In the genomic region with DNA sequence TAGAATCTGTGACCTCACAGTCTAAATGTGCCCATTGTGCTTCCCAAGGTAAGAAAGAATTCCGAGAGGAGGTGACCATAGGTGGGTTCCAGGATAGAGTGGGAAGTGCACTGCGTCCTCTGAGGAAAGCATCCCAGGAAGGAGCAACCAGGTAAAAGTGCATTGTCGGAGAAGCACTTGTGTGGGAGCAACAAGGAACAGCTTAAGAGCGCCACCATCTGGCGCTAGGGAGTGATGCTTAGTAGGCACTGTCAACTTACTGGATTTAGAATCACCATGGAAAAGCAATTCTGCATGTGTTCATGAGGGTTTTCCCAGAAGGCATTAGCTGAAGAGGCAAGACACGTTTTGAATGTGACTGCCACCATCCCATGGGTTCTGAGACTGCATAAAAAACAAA, we compare ENCODE assay signal across 10 mouse cellular contexts.
DNase-seq lines count a peak whose midpoint lies in the region; ATAC-seq and TF ChIP-seq lines count a peak whose summit lies in the region.
"Had no signal": no experiment of that assay in that cellular context is flagged by ENCODE, and none has a peak within 500 bp of the region (broad histone marks: within the 10 kb centered on the region; RNA-seq: fewer than 3 reads in every experiment).

No protein-coding gene starts in this region.

- no peaks in the 10 kb centered on the region for H3K9me3 ChIP-seq in kidney, embryonic 16.5 days (ENCODE audit: low read length)
- H3K9me3 ChIP-seq in ES-Bruce4 (replicated peaks; ENCODE audit: control insufficient read depth, insufficient read depth, low read length, poor library complexity, severe bottlenecking): no peaks in the 10 kb centered on the region
- H3K9me3 ChIP-seq: liver, embryonic 15.5 days; stomach, embryonic 15.5 days had no signal

- no peaks in the 10 kb centered on the region for H3K36me3 ChIP-seq in kidney, adult 2 months (ENCODE audit: control insufficient read depth, insufficient read depth, low read length)
- H3K36me3 ChIP-seq in kidney, embryonic 16.5 days (ENCODE audit: insufficient read depth, low read length): no peaks in the 10 kb centered on the region
- H3K36me3 ChIP-seq in ES-Bruce4 (ENCODE audit: control insufficient read depth, insufficient read depth, low read length, poor library complexity, severe bottlenecking): no peaks in the 10 kb centered on the region
- H3K36me3 ChIP-seq: liver, embryonic 15.5 days; stomach, embryonic 15.5 days had no signal

- no peaks in the 10 kb centered on the region for H3K27me3 ChIP-seq in kidney, adult 2 months (replicated peaks; ENCODE audit: control insufficient read depth, insufficient read depth, low read length)
- no peaks in the 10 kb centered on the region for H3K27me3 ChIP-seq in kidney, embryonic 16.5 days (ENCODE audit: insufficient read depth, low read length)
- H3K27me3 ChIP-seq in ES-Bruce4 (ENCODE audit: control insufficient read depth, insufficient read depth, low read length, poor library complexity, severe bottlenecking): no peaks in the 10 kb centered on the region
- H3K27me3 ChIP-seq: liver, embryonic 15.5 days; stomach, embryonic 15.5 days had no signal

- no peak overlapping the region for H3K9ac ChIP-seq in kidney, embryonic 16.5 days (replicated peaks; ENCODE audit: low read length)
- H3K9ac ChIP-seq in ES-Bruce4 (ENCODE audit: low read depth, poor library complexity, severe bottlenecking): no peak overlapping the region
- H3K9ac ChIP-seq: liver, embryonic 15.5 days; stomach, embryonic 15.5 days had no signal

- TF ChIP-seq EP300 in ES-Bruce4 (IDR thresholded peaks at IDR 0.05; ENCODE audit: insufficient read depth, low read depth, low read length): no peak

- peak; percentile 51 for TF ChIP-seq CTCF in kidney, adult 2 months (conservative IDR thresholded peaks at IDR 0.05; ENCODE audit: insufficient read depth, insufficient read length, low read depth, low read length)
- TF ChIP-seq CTCF in ES-Bruce4 (IDR thresholded peaks at IDR 0.05; ENCODE audit: low read depth, low read length): peak; percentile 71

- no peak for TF ChIP-seq POLR2A in kidney, adult 2 months (IDR thresholded peaks at IDR 0.05; ENCODE audit: low read depth, low read length)
- TF ChIP-seq POLR2A in ES-Bruce4 (IDR thresholded peaks at IDR 0.05; ENCODE audit: insufficient read depth, low read length): no peak

- no peak overlapping the region for H3K27ac ChIP-seq in kidney, adult 2 months (ENCODE audit: insufficient read depth, low read depth, low read length)
- no peak overlapping the region for H3K27ac ChIP-seq in kidney, embryonic 16.5 days (ENCODE audit: low read length)
- H3K27ac ChIP-seq in ES-Bruce4 (ENCODE audit: insufficient read depth, low read length): no peak overlapping the region
- H3K27ac ChIP-seq: liver, embryonic 15.5 days; stomach, embryonic 15.5 days had no signal

- H3K4me3 ChIP-seq in kidney, adult 2 months (ENCODE audit: insufficient read depth, low read depth, low read length): no peak overlapping the region
- H3K4me3 ChIP-seq in kidney, embryonic 16.5 days (ENCODE audit: low read length): no peak overlapping the region
- no peak overlapping the region for H3K4me3 ChIP-seq in ES-Bruce4 (ENCODE audit: low read depth, low read length)
- H3K4me3 ChIP-seq: liver, embryonic 15.5 days; stomach, embryonic 15.5 days had no signal

- no peaks in the 10 kb centered on the region for H3K4me1 ChIP-seq in kidney, adult 2 months (ENCODE audit: control insufficient read depth, insufficient read depth, low read length)
- no peaks in the 10 kb centered on the region for H3K4me1 ChIP-seq in kidney, embryonic 16.5 days (ENCODE audit: insufficient read depth, low read length)
- H3K4me1 ChIP-seq in ES-Bruce4 (ENCODE audit: control insufficient read depth, insufficient read depth, low read length): no peaks in the 10 kb centered on the region
- H3K4me1 ChIP-seq: liver, embryonic 15.5 days; stomach, embryonic 15.5 days had no signal

- 30% methylated on average over 6 of the region's 6 CpGs for WGBS in kidney, adult 2 months
- WGBS in kidney, embryonic 16.5 days: 32% methylated on average over 6 of the region's 6 CpGs

- DNase-seq in kidney, adult 2 months: peak; percentile 12
- peak; percentile 43 for DNase-seq in A20 (ENCODE audit: low read depth, low spot score)
- DNase-seq in cerebellum, adult 9-11 months: peak; percentile 4
- DNase-seq in neural tube, embryonic 10.5 days (ENCODE audit: extremely low spot score, low spot score): no peak
- no peak for DNase-seq in right cerebral cortex, adult 18-20 months

- ATAC-seq in kidney, embryonic 16.5 days (ENCODE audit: low FRiP score, low TSS enrichment): no peak
- peak; percentile 59; the same call in 1 of the 2 replicates for ATAC-seq in megakaryocyte, adult 5-6 weeks (ENCODE audit: poor library complexity, severe bottlenecking)

- no peak overlapping the region for H3K4me2 ChIP-seq in kidney, embryonic 16.5 days (replicated peaks; ENCODE audit: low read depth, low read length)
- H3K4me2 ChIP-seq: liver, embryonic 15.5 days; stomach, embryonic 15.5 days had no signal

Comparison
In these comparisons a context has a peak if more than half of its experiments do, and no peak if none do; other contexts are left out.
1. DNase-seq: peak in kidney, adult 2 months (single experiment), A20 (single experiment) and cerebellum, adult 9-11 months (single experiment); none in neural tube, embryonic 10.5 days (single experiment) and right cerebral cortex, adult 18-20 months (single experiment).